Mouse (Mus musculus): ENCODE results near the gene Ptprs. TPM values are rescaled to one million over a fixed set of nuclear protein-coding genes. Genes with fewer than 3 reads are reported as not detected.

Ptprs gene
- polyA plus RNA-seq, 1 experiment from 2014 or later, result 210 TPM

DNA sequence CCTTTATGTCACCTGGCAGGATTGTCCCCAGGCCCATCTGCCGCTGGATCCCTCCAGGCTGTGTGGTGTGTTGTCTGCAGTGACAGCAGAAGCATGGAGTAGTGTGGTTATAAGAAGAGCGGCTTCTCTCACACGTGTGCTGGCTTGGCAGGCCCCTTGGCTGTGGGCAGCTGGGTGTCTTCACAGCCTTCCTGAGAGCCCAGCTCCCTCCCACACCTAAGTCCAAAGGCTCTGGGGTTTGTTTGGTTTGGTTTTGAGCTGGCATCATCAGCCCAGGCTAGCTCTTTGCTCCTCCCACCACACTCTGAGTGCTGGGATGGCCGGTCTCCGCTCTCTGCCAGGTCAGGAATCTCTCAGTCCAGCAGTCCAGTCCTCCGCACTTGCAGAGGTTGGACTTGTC, 83.0 kb downstream of the Ptprs start:
- no peak overlapping the region for H3K9ac ChIP-seq (ENCODE audit: low read length)
- H3K9me3 ChIP-seq (ENCODE audit: control insufficient read depth, low read length), result no peaks in the 10 kb centered on the region
- no peaks in the 10 kb centered on the region for H3K4me1 ChIP-seq (replicated peaks; ENCODE audit: control insufficient read depth, insufficient read depth, low read length)
- no peak overlapping the region for H3K27ac ChIP-seq (ENCODE audit: low read depth, low read length)
- H3K36me3 ChIP-seq (ENCODE audit: control insufficient read depth, insufficient read depth, low read length), result peaks cover 6% of the 10 kb centered on the region; the same call in 1 of the 2 replicates
- no peak for ATAC-seq (replicated peaks; ENCODE audit: low FRiP score)
- DNase-seq (ENCODE audit: low spot score), result no peak
- no peak overlapping the region for H3K4me2 ChIP-seq (ENCODE audit: low read depth, low read length, severe bottlenecking)
- no peak overlapping the region for H3K4me3 ChIP-seq (ENCODE audit: low read depth, low read length)
- H3K27me3 ChIP-seq (ENCODE audit: control insufficient read depth, insufficient read depth, low read length), result no peaks in the 10 kb centered on the region
- 92% methylated on average over 6 of the region's 6 CpGs for WGBS

GRCm38 (mm10) chr17:56387612-56388011, 88.7 kb downstream of the Ptprs start:
- Histone ChIP-seq H3K36me3 (ENCODE audit: control insufficient read depth, insufficient read depth, low read length) (no peaks in the 10 kb centered on the region; the same call in 1 of the 2 replicates), H3K27me3 (ENCODE audit: control insufficient read depth, insufficient read depth, low read length) (no peaks in the 10 kb centered on the region), H3K4me3 (ENCODE audit: low read depth, low read length) (no peak overlapping the region), H3K27ac (ENCODE audit: low read depth, low read length) (no peak overlapping the region), H3K9me3 (ENCODE audit: control insufficient read depth, low read length) (no peaks in the 10 kb centered on the region), H3K4me1 (replicated peaks; ENCODE audit: control insufficient read depth, insufficient read depth, low read length) (no peaks in the 10 kb centered on the region), H3K4me2 (ENCODE audit: low read depth, low read length, severe bottlenecking) (no peak overlapping the region), H3K9ac (ENCODE audit: low read length) (no peak overlapping the region)
- WGBS, result 88% methylated on average over 6 of the region's 6 CpGs
- ATAC-seq (replicated peaks; ENCODE audit: low FRiP score) (no peak), DNase-seq (ENCODE audit: low spot score) (no peak)

GRCm38 (mm10) chr17:56384903-56385302, 91.4 kb downstream of the Ptprs start:
- DNase-seq (ENCODE audit: low spot score) (no peak), ATAC-seq (replicated peaks; ENCODE audit: low FRiP score) (no peak)
- H3K36me3 ChIP-seq (ENCODE audit: control insufficient read depth, insufficient read depth, low read length), result no peaks in the 10 kb centered on the region; the same call in 1 of the 2 replicates
- H3K27ac ChIP-seq (ENCODE audit: low read depth, low read length), result no peak overlapping the region
- H3K27me3 ChIP-seq (ENCODE audit: control insufficient read depth, insufficient read depth, low read length), result no peaks in the 10 kb centered on the region
- no peak overlapping the region for H3K4me3 ChIP-seq (ENCODE audit: low read depth, low read length)
- no peaks in the 10 kb centered on the region for H3K4me1 ChIP-seq (replicated peaks; ENCODE audit: control insufficient read depth, insufficient read depth, low read length)
- no peak overlapping the region for H3K4me2 ChIP-seq (ENCODE audit: low read depth, low read length, severe bottlenecking)
- H3K9me3 ChIP-seq (ENCODE audit: control insufficient read depth, low read length), result no peaks in the 10 kb centered on the region
- WGBS, result 89% methylated on average over 6 of the region's 6 CpGs
- no peak overlapping the region for H3K9ac ChIP-seq (ENCODE audit: low read length)

DNA sequence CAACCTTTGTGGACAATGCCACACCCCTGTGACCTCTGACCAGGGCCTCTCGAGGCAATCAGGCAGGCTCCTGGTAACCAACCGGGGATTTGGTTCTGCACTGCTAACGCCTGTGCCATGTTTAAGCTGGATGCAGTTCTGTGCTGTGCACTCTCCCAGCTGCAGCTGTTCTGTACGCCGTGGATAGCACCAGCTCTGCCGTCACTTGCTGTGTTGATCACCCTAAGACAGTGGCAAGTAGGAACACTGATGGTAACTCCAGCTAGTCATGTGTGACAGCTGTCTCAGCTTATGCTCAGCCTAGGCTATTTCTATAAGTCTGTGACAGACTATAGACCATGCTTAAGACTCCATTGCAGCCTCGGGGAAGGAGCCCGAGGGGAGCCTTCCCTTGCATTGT, 93.3 kb downstream of the Ptprs start:
- Histone ChIP-seq H3K27me3 (ENCODE audit: control insufficient read depth, insufficient read depth, low read length) (no peaks in the 10 kb centered on the region), H3K4me1 (replicated peaks; ENCODE audit: control insufficient read depth, insufficient read depth, low read length) (no peaks in the 10 kb centered on the region), H3K9me3 (ENCODE audit: control insufficient read depth, low read length) (no peaks in the 10 kb centered on the region), H3K36me3 (ENCODE audit: control insufficient read depth, insufficient read depth, low read length) (no peaks in the 10 kb centered on the region; the same call in 1 of the 2 replicates), H3K4me3 (ENCODE audit: low read depth, low read length) (no peak overlapping the region), H3K9ac (ENCODE audit: low read length) (no peak overlapping the region), H3K4me2 (ENCODE audit: low read depth, low read length, severe bottlenecking) (no peak overlapping the region), H3K27ac (ENCODE audit: low read depth, low read length) (no peak overlapping the region)
- ATAC-seq (replicated peaks; ENCODE audit: low FRiP score) (no peak), DNase-seq (ENCODE audit: low spot score) (no peak)
- 64% methylated on average over 8 of the region's 8 CpGs for WGBS

DNA sequence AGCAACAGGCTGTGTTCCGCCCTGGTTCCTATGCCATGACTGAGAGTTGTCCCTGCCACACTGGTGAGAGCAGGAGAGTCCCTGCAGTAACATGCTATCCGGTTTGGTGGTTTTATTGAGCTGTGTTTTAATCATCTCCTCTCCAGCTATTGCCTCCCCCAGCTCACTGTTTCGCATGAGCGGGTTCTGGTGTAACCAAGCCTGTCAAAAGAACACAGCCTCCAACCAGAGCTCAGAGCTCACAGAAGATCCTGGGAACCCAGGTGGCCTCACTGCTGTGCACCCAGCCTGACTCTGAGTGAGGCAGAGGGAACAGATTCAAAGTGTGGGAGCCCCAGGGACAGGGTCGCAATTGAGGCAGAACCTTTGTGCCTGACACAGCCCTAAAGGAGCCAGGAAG, 95.1 kb downstream of the Ptprs start:
- no peaks in the 10 kb centered on the region; the same call in 1 of the 2 replicates for H3K36me3 ChIP-seq (ENCODE audit: control insufficient read depth, insufficient read depth, low read length)
- WGBS, result 82% methylated on average over 5 of the region's 5 CpGs
- H3K27me3 ChIP-seq (ENCODE audit: control insufficient read depth, insufficient read depth, low read length), result no peaks in the 10 kb centered on the region
- no peak for DNase-seq (ENCODE audit: low spot score)
- H3K27ac ChIP-seq (ENCODE audit: low read depth, low read length), result no peak overlapping the region
- H3K9me3 ChIP-seq (ENCODE audit: control insufficient read depth, low read length), result no peaks in the 10 kb centered on the region
- H3K4me3 ChIP-seq (ENCODE audit: low read depth, low read length), result no peak overlapping the region
- H3K4me2 ChIP-seq (ENCODE audit: low read depth, low read length, severe bottlenecking), result no peak overlapping the region
- ATAC-seq (replicated peaks; ENCODE audit: low FRiP score), result no peak
- no peaks in the 10 kb centered on the region for H3K4me1 ChIP-seq (replicated peaks; ENCODE audit: control insufficient read depth, insufficient read depth, low read length)
- no peak overlapping the region for H3K9ac ChIP-seq (ENCODE audit: low read length)

DNA sequence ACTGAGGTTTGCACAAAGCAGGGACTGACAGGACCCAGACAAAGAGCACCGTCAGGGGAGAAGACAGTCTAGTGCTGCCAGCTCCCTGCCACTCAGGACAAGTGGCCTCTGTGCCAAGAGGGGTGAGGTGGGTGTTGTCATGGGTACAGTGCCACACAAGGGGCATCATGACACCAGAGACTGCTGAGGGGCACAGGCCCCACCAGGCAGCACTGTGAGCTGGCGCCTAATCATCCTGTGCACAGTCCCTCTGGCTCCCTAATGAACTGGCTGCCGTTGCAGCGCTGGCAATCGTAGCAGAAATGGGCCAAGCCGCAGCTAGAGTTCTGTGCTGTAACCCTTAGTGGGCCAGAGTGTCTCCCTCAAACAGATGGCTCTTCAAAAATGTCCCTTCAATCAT, 96.0 kb downstream of the Ptprs start:
- Histone ChIP-seq H3K4me2 (ENCODE audit: low read depth, low read length, severe bottlenecking) (no peak overlapping the region), H3K27ac (ENCODE audit: low read depth, low read length) (no peak overlapping the region), H3K4me3 (ENCODE audit: low read depth, low read length) (no peak overlapping the region), H3K36me3 (ENCODE audit: control insufficient read depth, insufficient read depth, low read length) (no peaks in the 10 kb centered on the region; the same call in 1 of the 2 replicates), H3K9me3 (ENCODE audit: control insufficient read depth, low read length) (no peaks in the 10 kb centered on the region), H3K9ac (ENCODE audit: low read length) (no peak overlapping the region), H3K27me3 (ENCODE audit: control insufficient read depth, insufficient read depth, low read length) (no peaks in the 10 kb centered on the region), H3K4me1 (replicated peaks; ENCODE audit: control insufficient read depth, insufficient read depth, low read length) (no peaks in the 10 kb centered on the region)
- WGBS, result 88% methylated on average over 6 of the region's 6 CpGs
- ATAC-seq (replicated peaks; ENCODE audit: low FRiP score) (no peak), DNase-seq (ENCODE audit: low spot score) (no peak)

- Histone ChIP-seq H3K9me3 (ENCODE audit: control insufficient read depth, low read length) (no peaks in the 10 kb centered on the region), H3K9ac (ENCODE audit: low read length) (no peak overlapping the region), H3K27ac (ENCODE audit: low read depth, low read length) (no peak overlapping the region), H3K27me3 (ENCODE audit: control insufficient read depth, insufficient read depth, low read length) (no peaks in the 10 kb centered on the region), H3K36me3 (ENCODE audit: control insufficient read depth, insufficient read depth, low read length) (no peaks in the 10 kb centered on the region; the same call in 1 of the 2 replicates), H3K4me3 (ENCODE audit: low read depth, low read length) (no peak overlapping the region), H3K4me1 (replicated peaks; ENCODE audit: control insufficient read depth, insufficient read depth, low read length) (no peaks in the 10 kb centered on the region), H3K4me2 (ENCODE audit: low read depth, low read length, severe bottlenecking) (no peak overlapping the region)
- WGBS, result 85% methylated on average over 6 of the region's 6 CpGs
- DNase-seq (ENCODE audit: low spot score), result no peak
- ATAC-seq (replicated peaks; ENCODE audit: low FRiP score), result no peak
Observed at GRCm38 (mm10) chr17:56379281-56379834, 96.9 kb downstream of the Ptprs start.

DNA sequence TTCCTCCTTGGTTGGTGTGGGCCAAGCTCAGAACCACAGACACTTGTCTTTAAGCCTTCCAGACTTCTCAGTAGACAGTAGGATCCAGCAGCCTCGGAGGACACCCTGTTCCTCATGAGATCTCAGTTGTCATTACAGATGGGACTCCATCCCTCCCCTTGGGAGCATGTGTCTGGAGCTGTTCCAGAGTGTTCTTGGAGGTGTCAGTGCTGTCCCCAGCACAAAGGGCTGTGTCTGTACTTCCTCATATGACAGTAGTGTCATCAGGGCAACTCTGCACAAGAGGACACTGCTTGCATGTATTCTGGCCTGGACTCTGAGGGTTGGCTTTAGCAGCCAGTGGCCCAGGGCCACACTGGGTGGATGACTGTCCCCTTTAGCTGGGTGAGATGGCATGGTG, 101.4 kb downstream of the Ptprs start:
- no peak overlapping the region for H3K27ac ChIP-seq (ENCODE audit: low read depth, low read length)
- no peaks in the 10 kb centered on the region for H3K27me3 ChIP-seq (ENCODE audit: control insufficient read depth, insufficient read depth, low read length)
- DNase-seq (ENCODE audit: low spot score) (no peak), ATAC-seq (replicated peaks; ENCODE audit: low FRiP score) (no peak)
- no peaks in the 10 kb centered on the region for H3K9me3 ChIP-seq (ENCODE audit: control insufficient read depth, low read length)
- H3K4me3 ChIP-seq (ENCODE audit: low read depth, low read length), result no peak overlapping the region
- no peaks in the 10 kb centered on the region for H3K4me1 ChIP-seq (replicated peaks; ENCODE audit: control insufficient read depth, insufficient read depth, low read length)
- no peak overlapping the region for H3K9ac ChIP-seq (ENCODE audit: low read length)
- 86% methylated on average over 1 of the region's 1 CpGs for WGBS
- no peak overlapping the region for H3K4me2 ChIP-seq (ENCODE audit: low read depth, low read length, severe bottlenecking)
- H3K36me3 ChIP-seq (ENCODE audit: control insufficient read depth, insufficient read depth, low read length), result no peaks in the 10 kb centered on the region; the same call in 1 of the 2 replicates
